Mouse (Mus musculus) lung, postnatal 36 days (tissue): ENCODE results near the gene Stx8.
A peak's percentile ranks its signal among the peaks of the same experiment; 100 is the strongest.

ENCODE experiments used
- DNase-seq: peaks from one replicate; pipeline ENCODE4 v3.0.0; 2022; ENCODE audit warnings: mixed read lengths

Gene Stx8

DNA sequence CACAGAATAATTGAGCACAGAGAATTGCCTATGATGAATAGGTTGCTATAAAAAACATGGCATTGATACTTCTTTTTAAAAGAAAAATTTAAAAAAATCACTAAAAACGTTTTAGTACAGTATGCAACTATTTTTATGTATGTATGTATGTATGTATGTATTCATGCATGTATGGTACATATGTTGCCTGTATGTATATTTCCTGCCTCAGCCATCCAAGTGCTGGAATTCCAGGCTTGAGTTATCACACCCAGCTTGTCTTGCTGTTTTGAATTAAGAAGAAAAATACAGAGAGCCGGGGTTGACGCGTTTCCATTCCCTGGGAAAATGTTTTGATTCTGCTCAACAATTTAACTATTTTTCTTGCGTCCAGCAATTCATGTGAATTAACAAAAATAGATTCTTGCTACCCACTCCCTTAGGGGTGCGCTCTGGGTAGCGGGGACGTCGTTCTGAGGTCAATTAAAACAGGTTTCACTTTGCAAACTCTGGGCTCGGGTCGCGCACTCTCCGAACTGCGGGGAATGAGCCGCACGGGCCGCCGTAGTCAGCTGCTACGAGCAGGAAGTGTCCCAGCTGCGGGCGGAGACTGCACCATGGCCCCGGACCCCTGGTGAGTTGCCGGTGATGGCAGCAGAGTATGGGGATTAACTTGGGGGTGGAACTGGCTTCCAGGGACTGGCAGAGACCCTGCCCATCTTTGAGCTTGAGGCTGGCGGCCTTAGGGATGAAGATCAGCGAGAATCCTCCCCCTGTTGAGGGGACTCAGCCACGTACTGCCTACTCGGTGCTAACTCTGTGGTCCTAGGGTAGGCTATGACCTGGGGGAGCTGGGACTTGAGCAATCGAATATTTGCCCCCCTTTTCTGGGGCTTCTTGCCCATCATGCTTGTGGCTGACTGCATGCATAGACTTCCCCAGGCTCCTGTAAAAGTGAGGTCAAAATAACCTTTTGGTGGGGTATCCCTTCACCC is at the start of gene Stx8:
Gene Stx8, plus strand, starts transcription at position 289 of the 974 bp plus-strand sequence.
- DNase-seq: peak; percentile 97

DNA sequence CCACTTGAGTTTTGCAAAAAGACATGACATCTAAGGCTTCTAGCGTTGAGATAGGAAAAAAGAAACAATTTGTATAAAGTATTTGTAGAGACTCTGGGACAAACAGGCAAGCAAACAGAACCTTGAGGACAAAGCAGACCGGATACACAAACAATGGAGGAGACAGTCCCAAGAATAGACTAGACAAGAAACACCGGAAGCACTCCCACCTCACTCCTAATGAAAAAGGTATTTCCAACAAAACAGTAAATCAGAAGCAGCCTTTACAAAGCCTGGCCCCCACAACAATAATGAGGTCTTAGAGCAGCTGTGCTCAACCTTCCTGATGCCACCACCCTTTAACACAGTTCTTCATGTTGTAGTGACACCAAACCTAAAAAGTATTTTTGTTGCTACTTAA is 48.9 kb upstream of the Stx8 start:
- DNase-seq: peak; percentile 8

DNA sequence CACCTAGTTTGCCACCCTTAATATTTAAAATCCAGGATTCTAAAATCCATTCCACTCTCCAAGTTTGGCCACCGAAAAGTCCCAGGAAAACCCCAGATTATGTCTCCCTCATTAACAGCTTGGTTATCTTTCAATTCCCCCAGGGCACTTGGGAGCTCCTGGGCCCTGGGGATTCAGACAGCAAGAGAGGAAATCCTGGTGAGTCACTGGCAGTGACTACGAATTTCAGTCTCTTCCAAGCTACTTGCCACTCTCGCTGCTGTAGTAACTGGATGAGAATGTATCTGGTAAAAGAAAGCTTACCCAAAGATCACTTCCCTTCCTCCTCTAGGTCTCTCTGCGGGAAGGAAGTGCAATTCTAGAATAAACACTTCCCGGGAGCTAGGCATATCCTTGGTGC is 46.4 kb upstream of the Stx8 start:
- no peak for DNase-seq

DNA sequence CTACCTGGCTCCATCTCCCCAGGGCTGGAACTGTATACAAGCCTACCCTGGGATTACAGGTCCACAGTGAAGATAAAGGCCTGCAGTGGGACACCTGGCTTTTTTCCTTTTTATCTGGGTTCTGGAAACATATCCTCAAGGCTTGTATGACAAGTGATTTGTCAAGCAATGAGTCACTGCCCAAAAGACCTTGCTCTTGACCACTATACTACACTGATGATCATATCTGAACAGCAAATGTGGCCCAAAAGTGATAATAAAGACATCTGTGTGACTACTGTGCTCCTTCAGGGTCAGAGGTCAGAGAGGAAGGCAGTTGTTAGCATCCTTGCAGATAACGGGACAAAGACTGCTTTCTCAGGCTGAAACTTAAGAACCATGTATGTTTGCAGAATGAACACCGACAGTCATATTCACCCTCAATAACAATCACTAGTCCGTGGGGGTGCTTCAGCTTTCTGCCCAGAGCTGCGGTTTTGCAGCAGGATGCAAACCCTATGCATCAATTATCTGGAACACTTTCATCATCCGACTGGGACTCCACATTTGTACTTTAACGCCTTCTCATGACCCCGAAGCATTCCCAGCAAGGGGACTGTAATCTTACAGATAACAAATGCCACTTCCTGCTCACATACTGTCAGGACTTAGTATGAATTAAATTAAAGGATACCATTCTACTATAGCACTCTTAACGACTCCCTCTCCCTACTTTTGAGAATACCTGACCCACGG is 45.6 kb upstream of the Stx8 start:
- DNase-seq: no peak

DNA sequence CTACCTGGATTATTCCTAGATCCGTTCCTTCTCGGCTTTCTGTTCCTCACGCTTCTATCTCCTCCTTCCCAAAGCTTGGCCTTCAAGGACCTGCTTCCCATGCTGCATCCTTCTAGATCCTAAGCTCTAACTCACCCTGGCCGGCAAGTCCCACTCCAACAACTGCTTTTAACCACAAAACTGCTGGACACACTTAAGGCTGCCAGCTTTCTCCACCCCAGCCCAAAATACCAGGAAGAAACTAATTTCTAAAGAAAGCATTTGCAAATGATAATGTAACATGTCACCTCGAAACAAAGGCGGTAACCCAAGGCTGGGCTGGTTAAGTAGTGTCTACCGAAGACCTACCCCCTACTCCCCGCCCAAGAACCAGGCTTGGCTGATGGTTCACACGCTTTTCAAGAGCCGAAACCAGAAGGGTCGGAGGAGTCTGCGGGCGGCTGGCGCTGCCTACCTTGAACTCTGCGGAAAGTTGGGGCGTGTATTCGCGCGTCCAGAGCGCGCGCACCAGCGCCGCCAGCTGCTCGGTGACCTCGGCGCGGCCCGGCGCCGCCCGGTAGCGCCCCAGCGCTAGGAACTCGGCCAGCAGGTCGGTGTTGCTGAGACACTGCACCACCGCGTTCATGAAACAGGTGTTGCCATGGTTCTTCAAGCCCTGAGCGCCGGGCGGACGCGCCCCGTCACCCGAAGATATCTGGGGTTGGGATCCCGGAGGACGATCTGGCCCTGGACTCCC is 44.7 kb upstream of the Stx8 start:
- DNase-seq: peak; percentile 61

DNA sequence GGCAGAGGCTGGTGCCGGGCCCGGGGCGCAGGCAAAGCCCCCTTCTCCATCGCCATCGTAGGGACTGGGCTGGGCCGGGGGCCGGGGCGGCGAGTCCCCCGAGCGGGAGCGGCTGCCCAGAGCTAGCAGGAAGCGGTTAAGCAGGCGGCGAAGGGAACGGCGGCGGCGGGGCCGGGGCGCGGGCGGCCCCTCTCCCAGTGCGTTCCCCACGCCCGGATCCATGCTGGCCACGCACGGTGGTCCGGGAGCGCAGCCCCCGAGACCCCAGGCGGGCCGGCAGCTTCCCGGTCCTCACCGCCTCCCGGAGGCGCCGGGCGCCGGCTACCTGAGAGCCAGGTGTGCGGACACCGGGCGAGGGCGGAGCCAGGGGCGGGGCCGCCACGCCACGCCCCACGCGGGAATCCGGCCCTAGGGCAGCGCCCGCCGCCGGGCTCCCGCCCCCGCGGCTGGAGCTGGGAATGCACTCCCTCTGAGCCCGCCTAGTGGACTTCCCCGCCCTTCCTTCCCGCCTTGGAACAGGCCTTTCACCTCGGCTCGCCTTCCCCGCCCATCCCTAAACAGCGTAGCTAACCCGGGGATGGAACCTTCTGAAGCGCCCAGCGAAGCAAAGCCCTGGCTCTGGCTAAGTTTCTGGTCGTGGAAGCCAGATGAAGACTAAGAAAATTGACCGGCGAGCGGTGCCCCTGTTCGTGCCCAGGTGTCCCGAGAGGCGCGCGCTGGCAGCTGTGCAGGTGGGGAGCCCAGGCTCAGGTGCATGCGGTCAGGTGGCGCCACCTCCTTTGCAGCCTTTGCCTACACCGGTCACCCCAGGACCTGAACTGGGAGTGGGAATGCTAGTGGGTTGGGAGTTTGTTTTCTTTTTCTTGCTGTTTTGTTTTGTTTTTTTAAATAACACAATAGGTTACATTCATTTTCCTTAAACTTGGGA is 43.9 kb upstream of the Stx8 start, which contains the start of gene Usp43:
Gene Usp43, minus strand, starts transcription at position 327 of the 928 bp plus-strand sequence.
- peak; percentile 93 for DNase-seq

DNA sequence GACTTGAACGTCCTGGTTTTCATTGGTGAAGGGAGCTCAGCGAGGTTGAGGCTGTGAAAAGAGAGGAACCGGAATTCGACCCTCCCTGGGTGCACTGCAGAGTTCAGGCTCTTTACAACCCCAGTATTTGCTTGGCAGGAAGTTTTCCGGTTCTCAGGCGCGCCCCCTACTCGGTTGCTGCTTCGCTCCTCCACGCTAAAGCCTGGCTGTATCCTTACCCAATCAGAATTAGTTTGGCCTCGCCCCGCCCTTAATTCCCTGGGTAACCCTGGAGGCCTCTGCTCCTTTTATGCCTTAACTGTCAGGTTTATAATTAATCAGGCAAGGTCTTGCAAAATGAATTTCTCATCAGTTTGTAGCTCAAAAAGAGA is 43.3 kb upstream of the Stx8 start:
- peak; percentile 89 for DNase-seq

DNA sequence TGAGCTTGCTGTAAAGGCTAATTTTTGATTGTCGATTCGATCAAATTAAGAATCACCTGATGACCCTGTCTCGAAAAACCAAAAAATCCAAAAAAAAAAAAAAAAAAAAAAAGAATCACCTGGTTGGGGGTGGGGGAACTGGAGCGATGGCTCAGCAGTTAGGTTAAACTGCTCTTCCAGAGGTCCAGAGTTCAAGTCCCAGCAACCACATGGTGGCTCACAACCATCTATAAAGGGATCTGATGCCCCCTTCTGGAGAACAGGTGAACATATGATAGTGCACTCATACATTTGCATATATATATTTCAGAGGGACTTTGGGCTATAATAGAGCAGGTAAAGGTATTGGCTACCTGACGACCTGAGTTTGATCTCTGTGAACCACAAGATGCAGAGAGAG is 42.3 kb upstream of the Stx8 start:
- no peak for DNase-seq

DNA sequence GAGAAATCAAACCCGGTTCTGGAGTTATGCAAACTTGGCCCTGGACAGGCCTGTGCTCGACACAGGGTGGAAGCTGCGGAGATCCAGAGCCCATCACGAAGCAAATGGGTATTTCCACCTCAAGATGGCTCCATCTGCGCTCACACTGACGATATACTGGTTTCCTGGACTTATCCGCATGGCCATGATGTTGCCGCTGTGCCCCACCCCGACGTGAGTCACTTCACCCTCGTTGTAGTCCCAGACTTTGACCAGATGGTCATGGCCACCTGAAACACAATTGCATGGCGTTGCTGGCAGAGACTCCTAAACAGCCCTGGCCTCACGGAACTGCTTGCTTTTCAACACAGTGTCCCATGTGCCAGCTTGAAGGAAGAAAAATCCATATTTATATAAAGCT is 41.0 kb upstream of the Stx8 start:
- no peak for DNase-seq

DNA sequence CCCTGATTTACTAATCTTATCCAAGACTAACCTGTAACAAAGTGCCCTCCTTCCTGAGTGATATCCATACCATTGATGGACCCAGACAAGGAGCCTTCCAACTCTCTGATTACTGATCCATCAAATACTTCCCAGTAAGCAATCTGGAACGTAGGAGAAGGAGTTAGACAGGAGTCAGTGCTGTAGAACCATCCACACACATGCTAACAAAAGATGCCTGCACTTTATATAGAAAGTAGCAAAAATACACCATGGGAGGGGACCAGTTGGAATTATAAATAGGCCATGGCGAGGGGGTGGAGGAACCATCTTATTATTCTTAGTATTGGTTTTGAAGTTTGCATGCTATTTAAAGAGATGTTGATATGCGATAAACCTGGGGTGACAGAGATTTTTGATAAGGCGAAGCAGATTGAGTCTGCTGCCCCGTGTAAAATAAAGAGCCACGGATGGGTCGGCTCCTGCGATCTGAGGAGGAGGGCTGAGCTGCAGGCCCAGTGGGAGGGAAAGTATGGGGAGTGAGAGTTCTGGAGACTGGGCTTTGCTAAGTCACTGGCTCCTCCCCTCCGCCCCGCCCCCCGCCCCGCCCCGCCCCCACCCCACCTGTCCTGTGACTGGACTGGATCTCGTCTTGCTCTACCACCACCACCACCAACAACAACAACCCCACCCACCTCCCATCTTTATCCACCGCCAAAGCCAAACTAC is 39.5 kb upstream of the Stx8 start:
- no peak for DNase-seq

DNA sequence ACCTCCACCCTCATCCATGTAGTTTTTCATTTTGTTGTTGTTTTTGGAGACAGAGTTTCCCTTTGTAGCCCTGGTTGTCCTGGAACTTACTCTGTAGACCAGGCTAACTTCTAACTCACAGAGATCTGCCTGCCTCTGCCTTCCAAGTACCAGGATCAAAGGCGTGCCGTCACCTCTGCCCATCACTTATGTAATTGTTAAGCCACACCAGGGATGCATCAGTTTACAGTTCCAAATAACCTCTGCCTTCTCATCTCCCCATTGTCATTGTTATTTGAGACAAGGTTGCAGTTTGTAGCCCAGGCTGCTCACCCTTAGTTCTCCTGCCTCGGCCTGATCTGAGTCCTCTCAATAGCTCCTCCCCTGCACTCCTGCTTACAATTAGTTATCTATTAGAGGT is 33.8 kb upstream of the Stx8 start:
- DNase-seq: no peak

DNA sequence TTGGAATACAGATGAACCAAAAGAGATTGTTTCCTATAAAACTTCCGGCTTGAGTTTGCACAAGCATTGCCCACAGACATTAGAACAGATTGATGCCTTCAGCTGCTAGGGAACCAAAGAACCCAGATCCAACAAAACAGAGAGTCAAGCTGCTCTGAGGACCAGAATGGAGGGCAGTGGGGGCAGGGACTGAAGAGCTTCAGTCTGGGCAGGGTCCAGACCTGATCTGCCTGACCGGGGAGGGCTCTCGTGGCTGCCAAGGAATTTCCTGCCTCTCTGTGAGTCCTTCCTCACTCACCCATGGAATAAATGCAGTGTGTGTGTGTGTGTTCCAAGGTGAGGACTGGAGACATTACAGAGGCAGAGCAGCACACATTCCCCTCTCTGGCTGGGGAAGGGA is 17.8 kb upstream of the Stx8 start:
- DNase-seq: no peak

DNA sequence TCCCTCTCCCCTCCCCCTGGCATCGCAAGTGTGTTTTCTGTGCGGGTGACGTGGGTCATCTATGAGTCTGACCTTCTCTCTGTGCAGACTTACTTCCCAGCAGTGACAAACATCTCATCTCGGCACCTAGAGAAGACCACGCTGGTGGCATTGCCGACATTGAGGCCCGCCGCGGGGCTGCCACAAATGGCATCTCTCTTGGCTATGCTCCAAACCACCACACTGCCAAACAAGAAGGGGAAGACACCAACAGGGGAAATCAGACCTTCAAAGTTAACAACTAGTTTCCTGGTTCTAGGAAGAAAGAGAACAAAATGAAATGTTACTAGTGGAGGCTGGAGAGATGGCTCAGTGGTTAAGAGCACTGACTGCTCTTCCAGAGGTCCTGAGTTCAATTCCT is 16.5 kb upstream of the Stx8 start:
- no peak for DNase-seq

DNA sequence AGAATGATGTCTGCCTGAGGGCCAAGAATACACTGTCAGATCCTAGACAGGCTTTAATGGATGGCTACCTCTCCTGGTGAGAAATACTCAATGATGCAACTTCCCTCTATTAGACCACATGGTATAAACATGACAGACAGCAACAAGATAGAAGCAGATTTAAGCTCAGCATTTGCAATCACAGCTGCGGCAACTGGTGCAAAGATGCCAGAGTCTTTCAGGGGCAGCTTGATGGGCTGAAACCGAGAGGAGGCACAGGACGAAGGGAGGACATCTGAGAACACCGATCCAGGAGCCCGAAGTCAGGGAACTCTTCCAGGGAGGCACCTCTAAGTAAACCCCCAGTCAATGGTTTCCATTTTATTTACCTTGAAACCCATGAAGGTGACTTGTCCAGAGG is 12.4 kb upstream of the Stx8 start:
- DNase-seq: no peak

DNA sequence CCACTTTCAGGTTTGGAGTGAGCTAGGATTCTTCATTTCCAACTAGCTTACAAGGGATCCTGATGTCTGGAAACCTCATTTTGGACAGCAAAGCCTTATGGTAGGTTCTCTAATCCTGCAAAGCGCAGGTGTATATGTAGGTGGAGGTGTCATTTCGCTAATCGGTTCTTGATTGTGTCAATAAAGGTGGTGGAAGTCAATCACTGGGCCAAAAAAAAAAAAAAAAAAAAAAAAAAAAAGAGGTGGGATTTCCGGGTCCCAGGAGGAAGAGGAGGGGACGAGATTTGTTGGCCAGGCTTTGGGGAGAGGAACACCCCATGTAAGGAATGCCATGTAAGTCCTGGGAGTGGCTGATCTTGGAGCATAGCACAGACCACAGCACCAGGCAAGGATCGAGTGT is 11.6 kb upstream of the Stx8 start:
- DNase-seq: no peak

DNA sequence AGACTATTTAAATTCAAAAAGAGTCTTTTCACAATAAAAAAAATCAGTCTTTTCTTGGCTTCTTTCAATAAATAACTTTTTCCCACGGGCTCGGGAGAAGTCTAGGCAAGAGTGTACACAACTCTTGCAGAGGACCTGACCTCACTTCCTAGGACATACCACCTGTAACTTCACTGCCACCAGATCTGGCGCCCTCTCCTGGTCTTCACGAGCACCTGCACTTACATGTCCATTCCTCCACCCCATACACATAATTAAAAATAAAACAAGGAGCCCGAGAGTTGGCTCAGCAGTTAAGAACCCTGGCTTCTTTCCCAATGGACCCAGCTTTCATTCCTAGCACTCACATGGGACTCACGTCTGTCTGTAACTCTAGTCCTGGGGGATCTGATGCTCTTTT is 1.9 kb upstream of the Stx8 start:
- no peak for DNase-seq

DNA sequence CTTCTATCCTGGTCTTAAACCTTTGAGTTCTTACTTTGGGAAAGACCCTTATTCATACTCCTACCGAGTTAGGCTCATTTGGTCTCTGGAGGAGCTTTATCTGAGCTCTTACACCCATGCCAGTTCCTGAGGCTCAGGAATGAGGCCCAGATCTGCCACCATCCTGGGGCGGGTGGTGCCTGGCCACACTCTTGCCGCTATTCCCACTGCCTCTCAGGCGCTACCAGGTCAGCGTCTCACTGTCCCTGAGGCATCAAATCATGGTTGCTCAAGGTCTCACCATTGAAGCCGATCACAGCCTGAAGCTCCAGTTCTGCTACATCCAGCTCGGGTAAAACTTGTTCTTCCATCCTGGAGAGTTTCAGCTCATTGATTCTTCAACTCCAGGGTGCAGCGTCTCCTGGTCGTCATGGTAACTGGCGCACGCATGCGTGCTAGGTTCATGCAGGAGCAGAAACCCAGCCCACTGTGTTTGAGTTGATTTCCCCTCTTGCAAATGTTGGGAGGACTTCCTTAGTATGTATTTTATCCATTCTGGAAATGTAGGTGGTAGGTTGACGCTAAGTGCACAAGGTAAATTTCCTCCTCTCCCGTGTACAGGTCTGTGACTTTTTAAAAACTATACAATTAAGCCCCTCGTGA is 630 bp upstream of the Stx8 start, which contains the start of gene Cfap52:
Gene Cfap52, minus strand, starts transcription at position 410 of the 642 bp plus-strand sequence.
- peak; percentile 87 for DNase-seq

DNA sequence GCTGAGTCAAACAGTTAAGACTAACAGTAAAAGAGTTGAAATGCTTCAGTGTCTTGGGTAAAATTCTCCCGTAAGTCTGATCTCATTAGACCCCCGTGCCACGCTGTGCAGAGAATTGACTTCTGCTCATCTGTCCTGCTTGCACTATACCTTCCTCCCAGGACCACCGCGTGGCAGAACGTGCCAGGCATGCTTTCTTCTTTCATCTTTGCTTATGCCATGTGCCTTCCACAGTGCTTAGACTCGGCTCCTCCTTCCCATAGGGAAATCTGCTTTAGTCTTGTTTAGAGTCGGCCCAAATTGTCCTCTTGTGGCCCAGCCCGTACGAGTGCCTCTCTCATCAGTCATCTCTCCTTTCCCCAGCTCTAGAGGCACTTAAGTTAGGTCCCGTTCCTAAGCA is 1.8 kb downstream of the Stx8 start:
- no peak for DNase-seq

DNA sequence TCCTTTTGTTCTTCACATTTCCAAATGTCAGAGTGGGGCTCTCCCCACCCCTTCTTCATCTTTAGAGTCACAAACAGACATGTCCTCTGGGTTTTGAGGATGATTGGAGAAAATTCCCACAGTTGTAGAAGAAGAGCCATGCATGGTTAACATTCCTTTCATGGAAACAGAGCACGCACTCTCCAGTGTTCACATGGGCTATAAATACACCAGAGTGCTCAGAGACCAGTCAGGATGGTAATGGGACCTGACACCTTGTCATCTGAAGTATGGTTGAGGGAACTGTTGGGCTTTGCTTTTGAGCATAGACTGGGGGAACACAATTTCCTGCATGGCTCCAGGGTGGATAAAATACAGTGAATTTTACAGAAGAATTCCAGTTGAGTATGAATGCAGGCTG is 6.6 kb downstream of the Stx8 start:
- no peak for DNase-seq

DNA sequence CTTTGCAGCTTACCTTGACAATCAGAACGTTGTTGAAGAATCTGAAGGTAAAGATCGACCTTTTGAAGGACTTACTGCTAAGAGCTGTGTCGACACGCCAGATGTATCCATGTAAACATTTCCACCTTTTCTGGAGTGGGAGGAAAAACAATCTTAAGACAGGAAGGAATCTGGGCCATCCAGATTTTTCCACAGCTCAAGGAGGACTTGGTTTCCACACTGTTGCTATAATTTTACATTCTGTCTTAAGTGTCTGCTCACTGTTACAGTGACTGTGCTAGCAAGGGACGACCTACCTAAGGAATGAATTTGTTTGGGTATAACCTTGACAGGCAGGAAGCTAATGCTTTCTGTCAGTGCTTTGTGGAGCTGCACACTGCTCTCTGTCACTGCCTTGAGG is 7.2 kb downstream of the Stx8 start:
- DNase-seq: peak; percentile 42

DNA sequence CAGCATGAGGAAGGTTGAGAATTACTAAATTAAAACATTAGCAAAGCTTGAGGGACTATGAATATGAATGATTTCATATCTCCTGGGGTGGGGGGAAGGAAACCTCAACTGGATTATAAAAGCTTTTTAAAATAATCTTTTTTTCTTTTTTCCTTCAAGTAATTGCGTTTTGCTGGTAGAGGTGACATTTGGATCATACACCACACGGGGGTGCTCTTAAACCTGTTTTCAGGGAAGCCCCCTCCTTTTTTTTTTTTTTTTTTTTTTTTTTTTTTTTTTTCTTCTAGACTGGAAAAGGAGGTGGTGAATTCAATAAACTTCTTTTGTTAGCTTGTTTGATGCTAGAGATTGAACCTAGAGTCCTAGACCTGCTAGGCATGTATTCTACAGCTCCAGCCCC is 9.3 kb downstream of the Stx8 start:
- DNase-seq: peak; percentile 43
